Mouse (Mus musculus) kidney, postnatal 25 days (tissue): ENCODE measurements around the gene Scn4b.

Experiments
- DNase-seq, 2 experiments: peaks; one replicate each; pipeline ENCODE4 v3.0.0; 2021; ENCODE audit warnings: mixed read lengths in 2 of 2

Gene Scn4b

DNA sequence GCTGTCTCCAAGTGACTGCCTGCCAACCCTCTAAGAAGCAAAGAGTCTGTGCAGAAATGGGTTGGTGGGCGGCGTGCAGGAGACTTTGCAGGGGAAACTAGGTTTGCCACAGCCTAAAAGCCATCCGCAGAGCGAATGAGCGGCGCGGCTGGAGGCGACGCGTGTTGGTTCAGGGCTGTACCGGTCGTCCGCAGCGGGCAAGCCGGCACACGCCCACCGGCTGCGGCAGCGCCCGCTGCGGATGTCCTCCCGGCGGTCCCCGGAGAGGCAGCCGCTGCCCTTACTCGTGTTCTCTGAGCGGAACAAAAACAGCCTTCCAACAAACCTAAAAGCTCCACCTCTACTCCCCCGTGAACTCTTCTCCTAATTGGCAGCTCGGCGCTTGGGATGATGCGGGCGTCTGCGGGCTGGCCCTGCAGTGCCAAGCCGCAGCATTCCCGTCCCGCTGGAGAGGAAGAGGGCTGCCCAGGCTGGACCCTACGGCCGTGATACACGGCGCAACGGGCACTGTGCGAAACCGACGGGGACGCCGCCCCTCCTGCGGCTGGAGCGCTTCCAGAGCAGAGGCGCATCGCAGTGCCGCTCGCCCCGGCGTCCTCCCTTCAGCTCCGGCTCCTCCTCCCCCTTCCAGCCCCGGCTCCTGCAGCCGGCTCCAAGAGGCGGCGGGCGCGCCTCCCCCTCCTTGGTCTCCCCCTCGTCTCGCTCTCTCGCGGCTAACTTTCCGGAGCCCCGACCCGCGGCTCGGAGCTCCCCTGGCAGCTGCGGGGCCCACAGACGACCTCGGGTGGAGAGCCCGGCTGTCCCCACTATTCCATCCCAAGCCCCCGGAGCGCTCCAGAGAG is at the start of gene Scn4b:
TSS of gene Scn4b (plus strand) at position 205 of the 842 bp plus-strand sequence.
- DNase-seq, result peak; percentile 53 to 75

DNA sequence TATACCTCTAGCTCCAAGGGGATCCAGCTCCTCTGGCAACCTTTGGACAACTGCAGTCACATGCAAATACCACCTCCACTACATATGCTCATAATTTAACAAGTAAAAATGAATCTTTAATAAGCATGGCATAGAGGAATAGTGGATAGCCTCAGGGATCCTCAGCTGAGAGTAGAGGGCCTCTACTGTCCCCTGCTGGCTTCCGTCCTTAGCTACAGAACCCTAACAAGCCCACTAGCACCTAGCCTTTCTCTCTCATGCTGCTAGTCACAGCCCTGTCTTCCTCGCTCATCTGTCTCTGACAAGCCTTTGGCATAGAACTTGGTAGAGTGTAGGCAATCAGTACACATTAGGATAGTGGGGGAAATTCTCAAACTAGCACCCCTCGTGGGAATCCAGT is 47.4 kb upstream of the Scn4b start:
- no peak for DNase-seq

DNA sequence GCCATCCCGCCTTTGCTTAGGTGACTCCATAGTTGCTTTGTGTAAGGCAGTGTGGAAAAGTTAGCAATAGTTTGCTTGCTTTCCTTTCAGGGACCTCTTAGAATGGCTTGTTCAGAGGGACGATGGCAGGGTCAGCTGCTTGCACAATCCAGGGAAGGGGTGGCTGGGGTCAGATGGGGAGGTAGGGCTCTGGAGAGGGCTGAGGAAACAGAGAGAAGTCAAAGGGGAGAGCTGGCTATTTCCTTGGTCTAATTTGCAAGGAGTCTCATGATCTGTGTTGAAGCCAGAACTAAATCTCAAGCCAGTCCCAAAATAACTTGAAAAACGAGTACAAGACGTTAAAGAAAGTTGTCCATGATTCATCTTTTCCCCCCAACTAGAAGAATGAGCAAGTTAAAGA is 45.6 kb upstream of the Scn4b start:
- peak; percentile 45 to 68 for DNase-seq

DNA sequence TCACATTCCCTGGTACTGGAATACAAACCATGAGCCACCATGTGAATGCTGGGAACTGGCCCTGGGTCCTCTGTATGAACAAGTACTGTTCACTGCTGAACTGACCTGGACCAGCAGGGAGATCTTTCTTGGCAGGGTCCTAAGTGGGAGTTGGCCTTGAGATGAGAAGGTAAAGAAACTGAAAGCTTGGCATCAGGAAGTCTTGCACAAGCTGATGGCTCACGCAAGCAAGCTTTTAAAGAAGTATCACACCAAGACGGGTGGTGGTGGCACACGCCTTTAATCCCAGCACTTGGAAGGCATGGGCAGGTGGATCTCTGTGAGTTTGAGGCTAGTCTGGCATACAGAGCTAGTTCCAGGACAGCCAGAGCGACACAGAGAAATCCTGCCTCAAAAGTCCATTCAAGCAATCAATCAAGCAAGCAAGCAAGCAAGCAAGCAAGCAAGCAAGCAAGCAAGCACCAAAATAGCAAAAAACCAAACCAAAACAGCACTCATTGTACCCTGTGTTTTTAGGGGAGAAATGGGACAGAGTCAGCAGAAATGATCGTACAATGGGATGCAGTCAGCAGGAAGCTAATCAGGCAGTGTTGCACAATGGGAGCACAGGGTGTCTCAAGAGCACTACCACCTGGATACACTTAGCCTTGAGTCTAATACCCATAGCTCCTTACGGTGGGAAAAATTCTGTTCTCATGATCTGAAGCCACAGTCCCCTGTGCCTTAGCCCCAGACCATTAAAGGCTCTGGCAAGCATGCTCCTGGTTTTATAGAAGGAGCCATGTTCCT is 42.9 kb upstream of the Scn4b start:
- DNase-seq, result peak in 1 of 2 experiments; percentile 38

DNA sequence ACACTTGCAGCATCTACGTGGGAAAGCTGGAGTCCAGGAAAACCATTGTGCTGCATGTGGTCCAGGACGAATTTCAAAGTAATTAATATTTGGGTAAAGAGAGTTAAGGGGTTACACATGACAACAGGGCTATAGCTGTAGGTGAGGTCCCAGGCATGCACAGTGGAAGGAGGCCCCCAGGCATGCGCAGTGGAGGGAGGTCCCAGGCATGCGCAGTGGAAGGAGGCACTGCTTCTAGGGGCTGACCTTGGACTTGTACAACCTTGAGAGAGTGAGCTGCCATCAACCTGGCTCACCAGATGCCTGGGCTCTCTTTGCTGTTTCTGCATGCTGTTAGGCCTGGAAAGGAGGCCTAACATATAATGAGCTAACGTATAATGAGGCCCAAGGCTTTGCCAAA is 40.3 kb upstream of the Scn4b start:
- DNase-seq, result no peak

DNA sequence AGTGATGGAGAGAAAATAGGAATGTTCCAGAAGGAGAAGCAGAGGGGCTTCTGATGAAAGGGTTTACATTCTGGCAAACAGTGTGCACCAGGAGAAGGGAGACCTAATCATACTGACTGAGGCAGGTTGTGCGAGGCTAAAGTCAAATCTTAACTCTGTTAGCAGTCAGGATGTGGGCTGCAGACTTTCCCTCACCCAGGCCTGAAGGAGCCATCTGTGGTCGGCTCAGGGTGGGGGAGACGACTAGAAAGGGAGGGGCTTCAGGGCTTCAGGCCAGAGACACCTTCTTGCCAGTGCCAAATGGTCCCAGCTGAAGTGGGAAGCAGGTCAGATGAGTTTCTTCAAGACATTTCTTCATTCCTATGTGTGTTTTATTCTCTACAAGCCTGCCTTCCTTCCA is 39.8 kb upstream of the Scn4b start:
- no peak for DNase-seq

DNA sequence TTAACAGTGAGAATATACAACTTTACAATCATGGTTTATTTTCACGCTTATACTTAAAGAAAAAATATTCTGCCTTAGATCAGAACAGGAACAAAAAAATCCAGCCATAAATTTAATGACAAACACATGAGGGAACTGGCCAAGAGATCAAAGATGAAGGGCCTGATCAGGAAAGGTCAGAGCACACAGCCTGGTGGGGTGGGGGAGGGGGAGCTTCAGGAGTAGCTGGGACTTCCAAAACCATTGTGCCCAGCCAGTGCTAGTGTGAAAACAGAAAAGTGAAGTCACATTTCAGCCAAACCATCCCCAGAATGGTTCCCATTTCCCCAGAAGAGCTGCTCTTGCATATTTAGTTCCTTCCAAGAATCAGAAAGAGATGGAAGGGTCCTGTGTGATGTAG is 35.7 kb upstream of the Scn4b start:
- no peak for DNase-seq

DNA sequence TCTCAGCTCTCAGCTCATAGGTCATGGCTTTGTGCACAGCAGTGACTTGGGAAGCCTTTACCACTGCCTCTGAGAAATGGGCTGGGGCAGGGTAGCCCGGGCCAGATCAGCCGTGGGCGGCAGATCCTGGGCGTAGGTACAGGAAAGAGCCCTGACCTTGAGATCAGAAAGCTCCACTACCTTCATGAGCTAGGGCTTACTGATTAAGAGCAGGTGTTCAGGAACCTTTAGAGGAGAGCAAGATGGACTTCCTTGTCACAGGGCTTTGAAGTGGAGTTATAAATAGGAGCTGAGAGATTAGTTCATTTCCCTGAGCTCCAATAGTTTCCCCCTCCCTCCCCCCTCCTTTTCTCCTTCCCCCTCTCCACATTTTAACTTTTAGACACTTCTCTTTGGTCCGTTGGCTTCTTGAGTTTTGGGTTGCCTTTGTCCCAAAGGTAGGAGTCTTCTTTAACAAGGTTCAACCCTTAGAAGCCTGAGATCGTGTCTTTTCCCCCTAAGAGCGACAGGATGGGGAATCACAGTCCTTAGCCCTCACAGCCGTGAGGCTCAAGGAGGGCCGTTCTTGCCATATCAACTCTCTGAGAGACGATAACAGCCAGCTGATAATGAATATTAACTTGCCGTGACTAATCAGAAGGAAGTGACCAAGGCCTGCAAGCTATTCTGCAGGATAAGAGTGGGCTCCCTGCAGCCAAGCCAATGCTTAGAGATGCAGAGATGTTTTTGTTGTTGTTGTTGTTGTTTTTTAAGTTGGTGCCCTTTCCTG is 34.8 kb upstream of the Scn4b start:
- no peak for DNase-seq

DNA sequence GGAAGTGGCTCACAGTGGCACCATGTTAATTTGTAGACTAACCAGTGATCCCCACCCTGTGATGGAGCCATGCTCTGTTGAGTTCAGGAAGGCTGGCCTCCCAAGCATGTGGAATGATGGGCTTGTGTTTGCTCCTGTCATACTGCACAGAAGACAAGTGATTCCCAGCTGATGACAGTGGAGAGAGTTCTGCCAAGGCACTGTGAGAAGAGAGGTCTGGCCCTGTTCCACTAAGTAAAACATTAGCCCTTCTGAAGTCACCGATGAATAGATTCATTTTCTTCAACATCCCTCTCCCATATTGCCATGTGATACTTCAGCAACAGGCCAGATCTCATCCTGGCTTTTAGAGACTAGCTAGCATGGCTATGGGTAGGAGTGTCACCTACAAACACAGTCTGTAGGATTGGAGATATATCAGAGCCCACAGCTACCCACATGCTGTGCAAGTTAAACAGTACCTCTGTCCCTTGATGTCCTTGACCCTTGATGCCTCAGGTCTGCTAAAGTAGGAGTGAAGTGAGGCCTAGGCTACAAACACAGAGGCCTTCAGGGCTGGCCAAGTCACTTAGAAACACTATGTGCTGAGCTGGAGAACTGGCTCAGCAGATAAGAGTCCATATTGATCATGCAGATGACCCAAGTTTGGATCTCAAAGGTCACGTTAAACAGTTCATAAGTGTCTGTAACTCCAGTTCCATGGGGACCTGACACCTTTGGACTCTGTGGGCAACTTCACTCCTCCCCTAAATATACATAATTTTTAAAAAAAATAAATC is 32.4 kb upstream of the Scn4b start:
- peak; percentile 64 to 69 for DNase-seq

DNA sequence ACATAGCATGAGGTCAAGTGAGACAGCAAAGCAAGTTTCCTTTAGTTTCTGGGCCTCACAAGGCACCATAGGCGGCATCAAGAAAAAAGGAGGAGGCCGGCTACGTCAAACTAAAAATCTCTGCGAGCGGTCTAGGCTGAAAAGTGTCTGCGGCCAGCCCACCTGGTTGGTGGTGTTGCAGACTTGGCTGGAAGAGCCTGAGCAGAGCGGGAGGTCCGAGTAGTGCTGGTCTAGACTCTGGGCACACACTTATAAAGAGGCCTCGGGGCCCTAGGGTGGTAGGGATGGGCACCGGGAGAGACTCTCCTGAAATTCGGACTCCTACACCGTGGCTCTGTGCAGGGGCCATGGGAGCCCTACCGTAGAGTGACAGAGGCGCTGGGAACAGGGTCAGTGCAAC is 22.5 kb upstream of the Scn4b start:
- peak; percentile 43 to 65 for DNase-seq

DNA sequence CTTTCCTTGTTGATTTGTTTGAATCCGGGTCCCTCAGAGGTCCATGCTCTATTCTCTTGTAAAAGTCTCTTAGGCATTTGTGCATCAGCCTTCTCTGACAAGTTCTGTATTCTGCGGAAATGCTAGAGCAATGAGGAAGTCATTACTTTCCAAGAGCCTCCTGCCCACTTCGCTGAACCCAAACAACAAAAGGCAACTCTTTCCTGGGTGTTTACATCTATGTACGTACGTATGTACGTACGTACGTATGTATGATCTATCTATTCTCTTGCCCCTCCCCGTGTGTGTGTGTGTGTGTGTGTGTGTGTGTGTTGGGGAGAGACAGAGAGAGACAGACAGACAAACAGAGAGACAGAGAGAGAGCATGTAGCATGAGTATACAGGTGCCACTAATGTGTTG is 21.4 kb upstream of the Scn4b start:
- DNase-seq, result no peak

DNA sequence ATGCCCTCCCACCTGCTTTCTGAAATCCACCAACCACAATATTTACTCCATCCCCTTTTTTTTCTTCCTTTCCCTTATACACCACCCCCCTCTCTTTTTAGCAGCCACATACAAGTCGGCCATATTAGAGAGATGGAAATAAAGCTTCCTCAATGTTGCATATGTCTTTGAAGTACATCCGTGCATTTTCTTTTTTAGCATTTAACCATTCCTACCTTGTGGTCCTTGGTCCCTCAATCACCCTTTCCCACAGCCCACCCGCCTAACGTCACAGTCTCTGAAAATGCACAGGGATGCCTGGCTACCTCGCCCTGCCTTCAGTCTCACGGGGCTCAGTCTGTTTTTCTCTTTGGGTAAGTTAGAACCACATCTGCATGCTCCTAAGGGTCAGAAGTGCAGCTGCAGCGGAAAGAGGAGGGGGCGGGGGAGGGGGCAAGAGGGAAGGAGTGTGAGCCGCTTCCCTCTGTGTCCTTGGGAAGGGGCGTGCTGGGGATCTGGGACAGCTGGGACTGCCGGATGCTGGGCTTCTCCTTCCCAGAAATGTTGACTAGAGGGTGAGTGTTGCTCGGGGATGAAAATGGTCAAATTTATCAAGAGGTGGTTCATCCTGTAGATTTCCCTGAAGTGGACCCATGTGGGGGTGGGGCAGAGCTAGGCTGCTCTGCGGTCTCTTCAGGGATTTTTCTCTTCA is 20.3 kb upstream of the Scn4b start, which contains the start of gene Scn2b:
TSS of gene Scn2b (plus strand) at position 42 of the 691 bp plus-strand sequence.
- no peak for DNase-seq

DNA sequence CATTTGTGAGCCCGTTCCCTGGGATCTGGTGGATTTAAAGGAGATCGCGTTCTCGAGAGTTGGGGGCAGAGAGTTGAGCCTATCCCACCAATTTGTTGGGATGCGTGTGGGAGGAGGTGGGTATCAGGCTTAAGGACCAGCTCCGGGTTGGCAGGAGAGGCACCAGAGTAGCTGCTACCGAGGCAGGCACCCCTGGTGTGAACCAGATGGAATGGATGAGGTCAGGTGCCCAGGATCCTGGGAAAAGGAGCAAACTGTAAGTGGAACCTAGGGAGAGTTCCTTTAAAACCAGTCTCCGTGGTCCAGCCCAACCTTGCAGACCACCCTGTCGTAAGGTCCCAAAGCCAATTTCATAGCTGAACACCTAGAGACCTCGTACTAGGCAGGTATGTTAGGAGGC is 19.6 kb upstream of the Scn4b start:
- no peak for DNase-seq

DNA sequence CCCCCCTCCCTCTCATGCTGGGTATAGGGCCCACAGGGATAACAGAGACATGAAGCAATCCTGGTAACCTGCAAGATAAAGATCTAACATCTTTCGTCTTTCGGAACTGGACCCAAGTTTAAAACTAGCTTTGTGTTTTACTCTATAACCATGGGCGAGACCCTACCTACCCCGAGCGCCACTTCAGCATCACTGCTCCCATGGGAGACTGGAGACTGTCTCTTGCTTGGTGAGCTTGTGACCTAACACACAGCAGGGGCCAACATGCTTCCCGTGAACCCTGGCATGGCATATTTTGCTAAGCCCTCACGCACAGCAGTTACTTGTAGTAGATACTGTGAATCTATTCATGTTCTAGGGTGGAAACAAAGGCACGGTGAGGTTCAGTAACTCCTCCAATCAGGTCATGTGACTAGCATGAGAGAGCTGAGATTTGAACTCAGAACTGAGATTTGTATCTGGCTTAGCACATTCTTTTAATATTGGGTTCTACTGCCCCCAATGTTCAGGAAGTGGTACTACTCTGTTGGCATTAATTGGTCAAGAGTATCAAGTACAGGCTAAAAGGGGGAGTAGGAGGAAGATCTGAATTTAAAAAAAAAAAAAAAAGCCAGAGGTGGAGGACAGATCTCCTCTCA is 18.8 kb upstream of the Scn4b start:
- no peak for DNase-seq

DNA sequence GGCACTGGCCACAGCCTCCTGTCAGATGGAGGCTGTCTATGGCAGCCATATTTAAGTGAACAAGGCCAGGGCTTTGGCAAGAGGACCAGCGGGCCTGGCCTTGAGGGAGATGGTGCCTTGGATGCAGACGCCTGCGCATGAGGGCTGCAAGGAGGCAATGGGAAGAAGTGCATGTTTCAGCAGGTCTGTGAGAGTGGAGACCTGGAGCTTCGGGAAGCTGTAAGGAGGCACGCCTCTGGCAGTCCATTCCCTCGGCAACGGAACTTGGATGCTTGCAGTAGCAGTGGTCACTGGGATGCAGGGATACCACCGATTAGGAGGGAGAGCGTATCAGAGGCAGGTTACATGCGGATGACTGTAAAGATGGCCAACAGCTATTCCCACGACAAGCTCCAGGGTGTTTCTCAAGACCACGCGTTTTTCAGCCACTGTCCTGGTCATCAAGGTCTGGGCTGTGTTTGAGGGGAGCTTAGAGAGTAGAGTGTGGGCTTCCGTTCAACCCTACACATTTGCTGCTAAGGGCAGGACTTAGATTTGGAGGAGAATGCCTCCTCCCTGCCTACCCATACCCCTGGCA is 18.2 kb upstream of the Scn4b start:
- DNase-seq, result no peak

DNA sequence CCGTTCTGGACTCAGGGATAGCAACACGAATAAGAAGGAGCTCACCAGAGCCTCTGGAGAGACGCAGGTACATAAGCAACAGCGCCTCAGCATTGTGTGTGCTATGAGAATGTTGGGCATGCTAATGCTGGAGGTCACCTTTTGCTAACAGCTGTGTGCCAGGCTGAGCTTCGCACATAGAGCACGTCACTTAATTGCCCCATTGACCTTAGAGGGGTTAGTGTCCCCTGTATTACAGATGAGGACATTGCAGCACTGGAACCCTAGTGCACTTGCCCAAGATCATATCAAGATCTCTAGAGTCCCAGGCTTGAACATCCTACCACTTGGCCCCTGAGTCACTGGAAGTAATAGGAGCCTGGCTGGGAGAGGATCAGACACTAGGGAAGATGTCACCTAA is 17.6 kb upstream of the Scn4b start:
- DNase-seq, result no peak

DNA sequence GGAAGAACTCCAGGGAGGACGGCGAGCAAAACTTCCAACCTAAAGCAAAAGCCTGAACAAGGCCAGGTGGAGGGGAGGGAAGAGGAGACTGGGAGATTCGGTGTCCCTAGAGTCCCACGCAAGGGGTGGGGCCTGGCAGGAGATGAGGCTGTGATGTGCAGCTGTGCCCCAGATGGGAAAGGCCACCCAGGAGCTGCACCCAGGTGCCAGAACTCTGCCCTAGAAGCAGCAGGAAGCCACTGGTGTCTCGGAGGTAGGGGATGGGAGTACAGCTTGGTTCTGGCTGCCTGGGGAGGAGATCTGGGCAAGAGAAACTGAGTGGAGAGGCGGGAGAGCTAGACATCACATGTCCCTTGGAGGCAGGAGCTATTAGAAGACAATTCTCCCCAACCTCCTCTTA is 17.2 kb upstream of the Scn4b start:
- DNase-seq, result no peak

DNA sequence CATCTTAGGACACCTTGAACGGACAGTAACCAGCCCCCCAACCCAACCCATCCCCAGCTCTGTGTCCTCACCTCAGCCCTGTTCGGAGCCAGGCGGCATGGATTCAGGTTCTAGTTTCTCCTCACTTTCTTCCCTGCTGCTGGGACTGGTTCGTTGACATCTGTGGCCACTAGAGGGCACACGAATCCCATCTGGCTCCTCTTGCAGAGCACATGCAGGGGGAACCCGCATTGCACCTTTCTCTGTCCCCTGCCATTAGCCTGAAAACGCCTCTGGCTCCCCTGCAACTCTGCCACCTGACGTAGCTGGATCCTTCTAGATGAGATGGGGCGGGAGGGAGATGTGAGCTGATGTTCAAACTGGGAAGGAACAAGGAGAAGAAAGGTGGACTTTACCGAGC is 16.4 kb upstream of the Scn4b start:
- DNase-seq, result peak; percentile 83 to 85

DNA sequence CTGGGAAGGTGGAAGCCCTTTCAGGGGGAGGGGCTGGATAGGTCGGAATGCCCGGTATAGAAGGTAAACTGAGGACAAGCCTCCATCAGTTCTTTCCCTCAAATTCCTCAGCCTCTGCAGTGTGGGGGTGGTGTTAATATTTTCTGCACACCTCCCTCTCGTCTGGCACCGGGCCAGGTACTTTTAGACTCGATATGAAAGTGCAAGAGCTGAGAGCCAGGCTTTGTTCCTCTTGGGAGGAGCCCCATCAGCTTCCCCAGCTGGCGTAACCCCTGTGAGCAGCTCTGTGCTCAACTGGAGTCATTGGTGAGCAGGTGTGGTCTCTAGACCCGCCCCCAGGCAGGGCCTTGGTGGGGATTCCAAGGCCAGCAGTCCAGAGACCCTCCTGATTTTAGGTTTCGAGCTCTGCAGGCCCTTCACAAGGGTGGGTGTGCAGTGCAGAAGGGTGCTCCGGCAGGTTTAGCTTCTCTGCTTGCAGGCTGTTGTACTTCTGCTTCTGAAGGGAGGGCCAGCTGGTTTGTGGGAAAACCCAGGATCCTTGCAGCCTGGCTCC is 15.9 kb upstream of the Scn4b start:
- peak; percentile 53 for DNase-seq

DNA sequence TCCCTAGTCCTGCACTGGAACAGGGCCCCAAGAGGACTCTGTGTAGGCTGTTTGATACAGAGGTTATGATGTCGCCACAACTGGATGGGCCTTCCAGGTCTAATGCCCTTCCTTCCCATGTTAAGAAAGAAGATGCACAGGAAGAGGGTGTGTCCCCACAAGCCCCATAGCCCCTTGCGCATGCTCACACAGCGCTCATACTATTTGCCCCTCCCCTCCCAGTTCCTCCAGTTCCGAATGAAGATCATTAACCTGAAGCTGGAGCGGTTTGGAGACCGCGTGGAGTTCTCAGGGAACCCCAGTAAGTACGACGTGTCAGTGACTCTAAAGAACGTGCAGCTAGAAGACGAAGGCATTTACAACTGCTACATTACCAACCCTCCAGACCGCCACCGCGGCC is 13.0 kb upstream of the Scn4b start:
- no peak for DNase-seq

DNA sequence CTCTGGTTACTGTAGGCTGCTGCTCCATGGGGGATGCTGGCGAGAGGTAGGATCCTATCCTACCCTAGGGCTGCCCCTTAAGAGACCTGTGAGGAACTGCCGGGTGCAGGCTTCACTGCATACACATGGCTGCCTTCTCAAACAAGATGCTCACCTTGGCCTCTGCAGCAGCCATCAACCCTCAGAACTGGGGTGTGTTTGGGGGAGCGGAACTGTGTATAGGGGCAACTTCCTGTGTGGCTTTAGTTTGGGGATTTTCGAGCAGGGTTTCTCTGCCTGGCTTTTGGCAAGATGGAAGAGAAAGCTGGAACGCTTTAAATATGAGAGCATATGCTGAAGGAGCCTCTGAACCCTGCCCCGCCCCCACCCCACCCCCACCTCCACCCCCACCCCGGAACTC is 11.3 kb upstream of the Scn4b start:
- no peak for DNase-seq
